Mouse (Mus musculus) heart, postnatal 0 days (tissue): Measurements from ENCODE around the gene Igf2bp2.

Source experiments
- CTCF ChIP-seq: IDR thresholded peaks from 2 replicates; pipeline ENCODE4 v1.5.1; 2016; ENCODE audit warnings: antibody characterized with exemption, control low read depth, low read depth
- EP300 ChIP-seq: IDR thresholded peaks from 2 replicates; pipeline ENCODE4 v1.6.1; 2016; ENCODE audit warnings: antibody characterized with exemption, low read depth

GRCm38 (mm10) chr16:22121109-22121508 lies 42.0 kb downstream of the Igf2bp2 start:
- TF ChIP-seq CTCF, result no peak
- TF ChIP-seq EP300, result no peak
